Mouse (Mus musculus): ENCODE data around the gene Akap8. TPM values are rescaled to one million over a fixed set of nuclear protein-coding genes. Genes with fewer than 3 reads are reported as not detected.

Akap8 gene
- polyA plus RNA-seq, 1 experiment = 169 TPM

DNA sequence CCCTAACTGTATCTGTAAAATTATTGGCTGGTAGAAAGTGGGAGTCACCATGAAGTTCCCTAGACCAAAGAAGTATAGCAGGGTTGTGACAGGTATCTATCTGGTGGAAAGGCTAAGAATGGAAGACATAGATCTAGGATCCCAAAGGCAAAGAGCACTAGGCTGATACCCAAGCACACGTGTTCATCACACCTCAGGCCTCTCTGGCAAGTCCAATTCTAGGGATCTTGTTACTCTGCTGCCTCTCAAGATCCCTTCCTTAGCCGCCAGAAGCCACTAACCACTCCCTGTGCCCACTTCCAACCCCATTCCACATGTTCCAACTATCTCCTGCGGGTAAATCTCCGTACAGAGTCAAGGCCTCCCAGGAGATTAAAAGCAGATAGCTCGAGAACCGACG, 1.1 kb downstream of the Akap8 start:
- Histone ChIP-seq H3K27me3 (ENCODE audit: control insufficient read depth, insufficient read depth, low read length) (no peaks in the 10 kb centered on the region), H3K36me3 (ENCODE audit: control insufficient read depth, insufficient read depth, low read length) (peaks cover 23% of the 10 kb centered on the region), H3K4me1 (replicated peaks; ENCODE audit: control insufficient read depth, insufficient read depth, low read length) (peaks cover 3% of the 10 kb centered on the region), H3K4me3 (ENCODE audit: control insufficient read depth, insufficient read depth, low read length) (peak overlapping the region; percentile 78), H3K27ac (ENCODE audit: control insufficient read depth, insufficient read depth, low read length) (no peak overlapping the region)
- TF ChIP-seq POLR2A (IDR thresholded peaks at IDR 0.05; ENCODE audit: control insufficient read depth, extremely low read depth, insufficient read depth, low read length, poor library complexity) (no peak), CTCF (IDR thresholded peaks at IDR 0.05; ENCODE audit: borderline replicate concordance, control insufficient read depth, extremely low read depth, insufficient read depth, low read length, poor library complexity) (no peak)
- WGBS = 0% methylated on average over 7 of the region's 7 CpGs
- no peak for DNase-seq

DNA sequence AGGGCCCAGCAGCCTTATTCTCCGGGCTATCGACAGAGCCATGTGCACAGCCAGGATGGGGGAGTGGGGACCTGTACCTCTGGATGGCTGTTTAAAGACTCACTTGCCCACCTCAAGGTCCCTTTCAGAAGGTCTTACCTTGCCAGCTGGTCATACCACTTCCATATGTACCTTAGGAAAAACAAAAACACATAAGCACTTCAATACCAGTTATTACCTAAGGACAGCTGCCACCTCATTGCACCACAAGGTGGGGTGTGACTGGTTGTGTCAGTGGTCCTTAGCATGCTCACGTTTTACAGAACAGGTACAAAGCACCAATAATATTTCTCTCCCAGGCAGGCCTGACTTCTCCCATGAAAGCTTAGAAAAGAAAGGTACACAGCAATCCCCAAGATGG, 3.3 kb downstream of the Akap8 start:
- Histone ChIP-seq H3K27ac (ENCODE audit: control insufficient read depth, insufficient read depth, low read length) (no peak overlapping the region), H3K36me3 (ENCODE audit: control insufficient read depth, insufficient read depth, low read length) (peaks cover 46% of the 10 kb centered on the region), H3K4me1 (replicated peaks; ENCODE audit: control insufficient read depth, insufficient read depth, low read length) (peaks cover 3% of the 10 kb centered on the region), H3K4me3 (ENCODE audit: control insufficient read depth, insufficient read depth, low read length) (no peak overlapping the region), H3K27me3 (ENCODE audit: control insufficient read depth, insufficient read depth, low read length) (no peaks in the 10 kb centered on the region)
- WGBS = 84% methylated on average over 3 of the region's 3 CpGs
- no peak for TF ChIP-seq CTCF (IDR thresholded peaks at IDR 0.05; ENCODE audit: borderline replicate concordance, control insufficient read depth, extremely low read depth, insufficient read depth, low read length, poor library complexity)
- no peak for TF ChIP-seq POLR2A (IDR thresholded peaks at IDR 0.05; ENCODE audit: control insufficient read depth, extremely low read depth, insufficient read depth, low read length, poor library complexity)
- no peak for DNase-seq

DNA sequence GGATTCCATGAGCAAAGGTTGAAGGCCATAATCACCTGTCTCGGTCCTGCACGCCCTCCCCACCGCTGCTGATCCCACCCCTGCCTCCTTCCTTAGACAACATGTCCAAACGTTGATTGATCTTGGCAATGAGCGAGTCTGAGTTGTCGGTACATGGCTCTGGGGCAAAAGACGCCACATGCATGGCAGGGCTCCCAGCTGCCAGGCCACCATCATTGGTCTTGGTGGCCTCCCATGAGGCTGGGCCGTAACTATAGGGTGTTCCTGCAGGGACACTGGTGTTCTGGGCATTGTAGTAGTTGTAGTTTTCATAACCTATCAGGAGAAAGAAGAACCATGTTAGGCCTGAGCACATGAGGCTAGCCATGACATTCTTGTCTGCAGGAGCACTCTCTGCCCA, 4.0 kb downstream of the Akap8 start:
- WGBS = 97% methylated on average over 8 of the region's 8 CpGs
- peaks cover 52% of the 10 kb centered on the region for H3K36me3 ChIP-seq (ENCODE audit: control insufficient read depth, insufficient read depth, low read length)
- no peak for DNase-seq
- H3K4me1 ChIP-seq (replicated peaks; ENCODE audit: control insufficient read depth, insufficient read depth, low read length) = peaks cover 3% of the 10 kb centered on the region
- no peaks in the 10 kb centered on the region for H3K27me3 ChIP-seq (ENCODE audit: control insufficient read depth, insufficient read depth, low read length)
- H3K27ac ChIP-seq (ENCODE audit: control insufficient read depth, insufficient read depth, low read length) = no peak overlapping the region
- no peak overlapping the region for H3K4me3 ChIP-seq (ENCODE audit: control insufficient read depth, insufficient read depth, low read length)
- no peak for TF ChIP-seq CTCF (IDR thresholded peaks at IDR 0.05; ENCODE audit: borderline replicate concordance, control insufficient read depth, extremely low read depth, insufficient read depth, low read length, poor library complexity)
- TF ChIP-seq POLR2A (IDR thresholded peaks at IDR 0.05; ENCODE audit: control insufficient read depth, extremely low read depth, insufficient read depth, low read length, poor library complexity) = no peak

DNA sequence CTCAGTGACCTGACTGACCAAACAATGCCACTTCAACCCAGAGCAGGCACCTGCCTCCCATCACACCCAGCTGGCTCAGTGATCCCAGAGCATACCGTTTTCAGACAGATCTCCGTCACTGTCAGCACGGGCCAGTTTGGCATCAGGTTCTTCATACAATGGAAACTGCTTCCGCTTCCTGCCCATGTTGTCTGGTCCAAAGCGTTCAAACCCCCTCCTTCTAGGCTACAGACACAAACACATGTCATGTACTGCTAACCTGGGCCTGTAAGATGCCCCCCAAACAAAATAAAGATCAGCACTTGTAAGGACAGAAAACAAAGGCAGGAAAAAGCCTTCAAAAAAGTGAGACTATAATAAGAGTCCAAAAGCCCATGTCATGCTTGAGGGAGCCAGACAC, 5.5 kb downstream of the Akap8 start:
- Histone ChIP-seq H3K27ac (ENCODE audit: control insufficient read depth, insufficient read depth, low read length) (no peak overlapping the region), H3K27me3 (ENCODE audit: control insufficient read depth, insufficient read depth, low read length) (no peaks in the 10 kb centered on the region), H3K36me3 (ENCODE audit: control insufficient read depth, insufficient read depth, low read length) (peaks cover 67% of the 10 kb centered on the region), H3K4me3 (ENCODE audit: control insufficient read depth, insufficient read depth, low read length) (no peak overlapping the region), H3K4me1 (replicated peaks; ENCODE audit: control insufficient read depth, insufficient read depth, low read length) (no peaks in the 10 kb centered on the region; the same call in 1 of the 2 replicates)
- TF ChIP-seq POLR2A (IDR thresholded peaks at IDR 0.05; ENCODE audit: control insufficient read depth, extremely low read depth, insufficient read depth, low read length, poor library complexity) = no peak
- no peak for TF ChIP-seq CTCF (IDR thresholded peaks at IDR 0.05; ENCODE audit: borderline replicate concordance, control insufficient read depth, extremely low read depth, insufficient read depth, low read length, poor library complexity)
- no peak for DNase-seq
- 99% methylated on average over 5 of the region's 5 CpGs for WGBS

DNA sequence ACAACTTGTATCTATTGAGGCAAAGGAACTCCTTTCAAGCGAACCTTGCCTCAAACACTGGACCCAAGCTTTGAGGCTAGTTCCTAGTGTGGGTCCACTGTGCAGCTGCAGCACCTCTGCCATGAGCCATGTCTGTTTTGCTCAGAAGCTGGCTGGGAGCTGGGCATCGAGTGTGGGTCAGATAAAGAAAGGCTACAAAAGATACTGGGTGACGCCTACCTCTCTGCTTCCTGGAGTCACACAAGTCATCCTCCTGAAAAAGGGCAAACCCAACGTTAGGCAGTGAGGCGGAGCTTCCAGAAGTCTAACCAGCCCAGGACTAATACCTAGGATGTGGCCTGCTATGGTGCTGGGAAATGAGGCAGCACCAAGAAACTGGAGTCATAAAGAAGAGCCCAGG, 7.1 kb downstream of the Akap8 start:
- WGBS = 89% methylated on average over 5 of the region's 5 CpGs
- Histone ChIP-seq H3K27me3 (ENCODE audit: control insufficient read depth, insufficient read depth, low read length) (no peaks in the 10 kb centered on the region), H3K27ac (ENCODE audit: control insufficient read depth, insufficient read depth, low read length) (no peak overlapping the region), H3K36me3 (ENCODE audit: control insufficient read depth, insufficient read depth, low read length) (peaks cover 84% of the 10 kb centered on the region), H3K4me1 (replicated peaks; ENCODE audit: control insufficient read depth, insufficient read depth, low read length) (no peaks in the 10 kb centered on the region), H3K4me3 (ENCODE audit: control insufficient read depth, insufficient read depth, low read length) (no peak overlapping the region)
- TF ChIP-seq CTCF (IDR thresholded peaks at IDR 0.05; ENCODE audit: borderline replicate concordance, control insufficient read depth, extremely low read depth, insufficient read depth, low read length, poor library complexity) = no peak
- no peak for TF ChIP-seq POLR2A (IDR thresholded peaks at IDR 0.05; ENCODE audit: control insufficient read depth, extremely low read depth, insufficient read depth, low read length, poor library complexity)
- no peak for DNase-seq

DNA sequence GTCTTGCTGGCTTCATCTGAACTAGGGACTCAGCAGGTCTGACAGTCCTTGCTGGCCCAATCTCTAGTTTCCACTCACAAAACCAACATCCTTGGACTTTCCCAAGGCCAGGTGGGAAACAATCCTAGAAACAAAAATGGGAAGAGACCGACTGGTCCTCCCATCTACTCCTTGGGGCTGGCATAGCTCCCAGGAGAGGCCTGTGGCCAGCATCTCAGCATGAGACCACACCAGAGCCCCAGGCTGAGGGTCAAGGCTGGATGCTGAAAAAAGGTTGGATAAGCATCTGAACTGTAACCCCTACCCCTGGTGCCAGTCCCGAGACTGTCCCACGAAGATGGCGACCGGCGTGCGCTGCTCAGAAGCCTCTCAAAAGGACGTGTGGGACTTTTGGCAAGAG, 8.2 kb downstream of the Akap8 start:
- Histone ChIP-seq H3K27ac (ENCODE audit: control insufficient read depth, insufficient read depth, low read length) (no peak overlapping the region), H3K36me3 (ENCODE audit: control insufficient read depth, insufficient read depth, low read length) (peaks cover 95% of the 10 kb centered on the region), H3K27me3 (ENCODE audit: control insufficient read depth, insufficient read depth, low read length) (no peaks in the 10 kb centered on the region), H3K4me1 (replicated peaks; ENCODE audit: control insufficient read depth, insufficient read depth, low read length) (no peaks in the 10 kb centered on the region), H3K4me3 (ENCODE audit: control insufficient read depth, insufficient read depth, low read length) (no peak overlapping the region)
- WGBS = 97% methylated on average over 8 of the region's 8 CpGs
- TF ChIP-seq POLR2A (IDR thresholded peaks at IDR 0.05; ENCODE audit: control insufficient read depth, extremely low read depth, insufficient read depth, low read length, poor library complexity) (no peak), CTCF (IDR thresholded peaks at IDR 0.05; ENCODE audit: borderline replicate concordance, control insufficient read depth, extremely low read depth, insufficient read depth, low read length, poor library complexity) (no peak)
- DNase-seq = no peak

DNA sequence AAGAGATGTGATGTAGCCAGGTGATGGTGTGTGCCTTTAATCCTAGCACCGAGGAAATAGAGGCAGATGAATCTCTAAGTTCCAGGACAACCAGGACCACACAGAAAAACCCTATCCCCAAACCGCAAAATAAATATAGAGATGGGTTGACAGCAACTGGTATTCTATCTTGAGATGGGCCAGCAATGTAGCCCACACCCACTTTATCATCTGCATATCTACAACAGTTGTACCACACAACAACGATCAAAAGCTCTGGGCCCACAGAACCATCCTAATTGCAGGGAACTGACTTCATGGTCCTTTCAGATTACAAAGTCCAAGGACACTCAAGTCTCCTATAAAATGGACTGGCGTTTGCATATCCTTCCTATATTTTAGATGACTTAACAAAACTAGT, 13.1 kb downstream of the Akap8 start:
- no peaks in the 10 kb centered on the region for H3K27me3 ChIP-seq (ENCODE audit: control insufficient read depth, insufficient read depth, low read length)
- no peak for DNase-seq
- 98% methylated on average over 4 of the region's 4 CpGs for WGBS
- no peak overlapping the region for H3K4me3 ChIP-seq (ENCODE audit: control insufficient read depth, insufficient read depth, low read length)
- TF ChIP-seq CTCF (IDR thresholded peaks at IDR 0.05; ENCODE audit: borderline replicate concordance, control insufficient read depth, extremely low read depth, insufficient read depth, low read length, poor library complexity) = no peak
- TF ChIP-seq POLR2A (IDR thresholded peaks at IDR 0.05; ENCODE audit: control insufficient read depth, extremely low read depth, insufficient read depth, low read length, poor library complexity) = no peak
- H3K36me3 ChIP-seq (ENCODE audit: control insufficient read depth, insufficient read depth, low read length) = peaks cover 96% of the 10 kb centered on the region
- no peaks in the 10 kb centered on the region for H3K4me1 ChIP-seq (replicated peaks; ENCODE audit: control insufficient read depth, insufficient read depth, low read length)
- no peak overlapping the region for H3K27ac ChIP-seq (ENCODE audit: control insufficient read depth, insufficient read depth, low read length)
